Mouse (Mus musculus) activated CD4-positive, CD25-positive, alpha-beta regulatory T cell, adult 4 months (primary cell): ENCODE measurements around the gene Olfr1396. TPM values are rescaled to one million over a fixed set of nuclear protein-coding genes. Genes with fewer than 3 reads are reported as not detected.

ENCODE experiments used
- ATAC-seq: one replicate; pipeline ENCODE4 v1.8.0; 2017
- polyA plus RNA-seq, 2 experiments: library from polyadenylated mRNA; unstranded; fragments of 100-300 nt; shearing (Covaris generic); gene quantifications; one replicate each; pipeline ENCODE4 v1.2.1; 2017

Olfr1396 gene
- polyA plus RNA-seq: under 1 TPM; 0.15 to 0.37 TPM

- ATAC-seq: no peak
Observed at GRCm38 (mm10) chr11:49114774-49115173, at the start of gene Olfr1396. Gene Olfr1396 (minus strand): TSS chr11:49114874.

GRCm38 (mm10) chr11:49156821-49157814 lies 42.4 kb upstream of the Olfr1396 start:
- no peak for ATAC-seq

- ATAC-seq: no peak
Observed at GRCm38 (mm10) chr11:49154077-49154476, 39.4 kb upstream of the Olfr1396 start, which contains the start of gene Olfr1394. Gene Olfr1394 (plus strand): TSS chr11:49154377.

DNA sequence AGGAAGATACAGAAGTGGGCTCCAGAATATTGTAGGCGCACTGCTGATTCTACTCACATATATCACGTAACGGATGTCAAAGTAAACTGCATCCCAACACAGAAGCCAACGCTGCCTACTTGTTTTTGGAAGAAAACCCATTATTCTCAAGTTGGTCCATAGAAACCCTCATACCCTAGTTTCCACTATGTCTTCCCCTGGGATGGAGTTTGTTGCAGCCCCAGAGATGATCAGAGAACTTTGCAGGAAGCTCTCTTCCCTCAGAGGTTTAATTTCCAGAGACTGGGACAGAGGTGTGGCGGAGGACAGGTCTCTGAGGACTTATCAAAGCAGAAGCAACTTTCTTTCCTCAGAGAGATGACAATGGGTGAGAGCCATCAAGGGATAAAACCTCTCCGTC lies 27.3 kb upstream of the Olfr1396 start, which contains the start of gene Olfr1395:
Gene Olfr1395 (plus strand): TSS at position 301 of the 400 bp plus-strand sequence.
- no peak for ATAC-seq

DNA sequence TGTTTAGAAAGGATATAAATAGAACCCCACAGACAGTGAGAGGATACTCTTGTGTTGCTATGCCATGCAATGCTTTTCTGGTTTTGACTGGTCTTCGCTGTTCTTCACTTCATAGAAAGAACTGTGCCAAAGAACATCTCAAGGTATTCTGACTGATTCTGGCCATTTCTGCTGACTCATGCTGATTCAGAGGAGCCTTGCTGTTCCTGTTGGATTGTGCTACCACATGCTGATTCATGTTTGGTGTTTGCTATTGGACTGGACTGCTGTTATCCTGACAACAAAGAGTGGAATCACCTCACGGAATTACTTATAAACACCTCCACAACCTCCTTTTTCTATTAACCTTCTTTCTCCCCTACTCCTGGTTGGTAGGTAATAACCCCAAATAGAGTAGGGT lies 9.5 kb upstream of the Olfr1396 start:
- no peak for ATAC-seq

DNA sequence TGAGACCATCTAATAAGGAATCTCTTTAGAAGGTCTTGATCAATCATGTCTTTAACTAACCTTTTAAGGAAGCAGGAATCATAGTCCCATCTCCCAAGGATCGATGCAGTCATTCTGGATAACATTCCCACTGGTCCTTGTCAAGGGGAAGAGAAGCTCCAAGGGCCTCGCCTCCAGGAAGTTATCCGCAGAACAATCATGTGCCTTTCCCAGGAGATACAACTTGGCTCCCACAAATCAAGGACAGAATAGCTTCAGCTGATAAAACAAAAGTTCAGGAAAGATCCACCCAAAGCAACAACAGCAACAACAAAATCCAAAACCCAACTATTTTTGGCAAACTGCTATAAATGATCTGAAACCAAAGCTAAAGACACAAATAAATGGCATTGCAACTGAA lies 5.0 kb upstream of the Olfr1396 start:
- ATAC-seq: no peak

GRCm38 (mm10) chr11:49114158-49114557 lies 516 bp downstream of the Olfr1396 start:
- no peak for ATAC-seq

- ATAC-seq: no peak
Observed at GRCm38 (mm10) chr11:49112624-49113219, 2.0 kb downstream of the Olfr1396 start.

DNA sequence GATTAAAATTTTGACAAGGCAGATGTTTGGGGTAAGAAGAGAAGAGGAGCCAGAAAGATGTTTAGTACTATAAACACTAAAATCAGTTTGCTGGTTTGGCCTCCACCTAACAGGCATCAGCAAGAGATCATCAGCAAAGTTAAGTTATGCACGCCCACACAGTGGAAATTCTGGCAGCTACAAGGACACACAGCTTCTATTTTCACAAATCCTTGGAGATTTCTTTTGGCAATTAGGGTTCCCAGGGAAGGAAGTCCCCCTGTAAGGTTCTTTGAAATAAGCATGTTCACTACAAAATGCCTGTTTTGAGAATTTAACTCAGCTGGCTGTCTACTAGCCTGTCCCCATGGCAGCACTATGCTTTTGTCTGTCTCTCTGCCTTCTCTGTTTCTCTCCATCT lies 3.7 kb downstream of the Olfr1396 start:
- ATAC-seq: no peak

DNA sequence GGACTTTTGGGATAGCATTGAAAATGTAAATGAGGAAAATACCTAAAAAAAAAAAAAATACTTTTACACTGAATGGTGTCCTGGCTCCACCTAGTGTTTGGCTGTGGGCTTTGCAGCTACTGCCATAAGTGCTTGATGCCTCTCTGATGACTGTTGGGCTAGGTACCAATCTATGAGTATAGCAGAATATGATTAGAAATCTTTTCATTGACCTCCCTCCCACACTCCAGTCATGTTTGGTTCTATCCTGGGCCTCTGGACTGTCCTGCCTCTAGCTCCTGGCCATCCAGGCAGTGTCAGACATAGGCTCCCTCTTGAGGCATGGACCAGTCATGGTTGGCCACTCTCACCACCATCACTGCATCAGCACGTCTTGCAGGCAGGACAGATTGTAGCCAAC lies 5.8 kb downstream of the Olfr1396 start:
- peak; percentile 40 for ATAC-seq

DNA sequence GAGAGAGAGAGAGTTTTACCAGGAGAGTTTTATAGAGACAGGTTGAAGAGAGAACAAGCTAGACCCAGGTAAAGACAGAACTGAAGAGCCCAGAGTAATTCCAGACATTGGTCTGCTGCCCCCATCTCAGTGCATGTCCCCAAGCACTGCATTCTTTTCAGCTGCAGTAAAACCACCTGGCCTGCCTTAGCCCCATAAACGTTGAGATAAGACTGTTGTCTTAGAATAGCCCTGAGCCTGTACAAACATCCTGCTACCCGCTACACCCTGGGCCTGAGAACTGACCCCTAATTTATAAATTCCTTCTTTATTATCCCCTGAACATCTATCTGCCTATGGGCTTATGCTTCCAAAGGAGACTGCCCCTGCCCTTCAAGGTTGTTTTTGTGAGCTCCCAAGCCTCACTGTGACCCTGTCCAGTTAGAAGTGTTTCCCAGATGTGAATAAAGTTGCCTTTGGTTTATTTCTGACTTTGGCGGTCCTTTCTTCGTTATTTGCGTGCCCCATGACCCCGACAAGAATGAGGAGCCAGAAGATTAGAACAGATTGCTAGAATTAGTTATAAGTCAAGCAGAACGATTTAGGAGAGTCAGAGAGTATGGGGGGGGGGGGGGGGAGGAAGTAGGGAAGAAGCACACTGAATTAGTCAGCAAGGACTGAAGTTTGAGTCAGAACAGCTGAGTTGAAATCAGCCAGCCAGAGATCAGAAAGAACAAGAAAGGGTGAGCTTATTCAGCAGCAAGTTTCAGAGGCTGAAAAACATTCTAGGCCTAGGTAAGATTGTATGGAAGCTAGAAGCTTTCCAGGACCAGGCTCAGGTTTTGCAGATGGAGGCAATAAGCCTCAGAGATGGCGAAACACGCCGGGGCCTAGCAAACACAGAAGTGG lies 6.8 kb downstream of the Olfr1396 start:
- no peak for ATAC-seq

DNA sequence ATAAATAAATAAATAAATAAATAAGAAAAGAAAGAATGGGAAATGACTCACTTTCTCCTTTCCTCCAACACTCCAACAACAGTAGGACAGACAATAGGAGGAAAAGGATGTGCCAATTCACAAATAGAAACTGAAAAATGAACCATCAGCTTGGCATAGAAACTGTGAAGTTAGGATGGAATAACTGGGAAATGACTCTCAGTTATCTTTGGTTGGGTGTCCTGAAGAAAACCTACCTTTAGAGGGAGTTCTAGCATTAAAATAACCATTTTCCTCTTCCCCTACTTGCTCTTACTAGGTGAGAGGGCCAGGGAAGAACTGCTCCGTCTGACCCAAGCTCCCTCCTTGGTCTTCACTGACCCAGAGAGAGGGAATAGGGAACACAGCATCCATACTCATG lies 8.9 kb downstream of the Olfr1396 start:
- no peak for ATAC-seq

- ATAC-seq: peak; percentile 54
Observed at GRCm38 (mm10) chr11:49103047-49103693, 11.5 kb downstream of the Olfr1396 start.

DNA sequence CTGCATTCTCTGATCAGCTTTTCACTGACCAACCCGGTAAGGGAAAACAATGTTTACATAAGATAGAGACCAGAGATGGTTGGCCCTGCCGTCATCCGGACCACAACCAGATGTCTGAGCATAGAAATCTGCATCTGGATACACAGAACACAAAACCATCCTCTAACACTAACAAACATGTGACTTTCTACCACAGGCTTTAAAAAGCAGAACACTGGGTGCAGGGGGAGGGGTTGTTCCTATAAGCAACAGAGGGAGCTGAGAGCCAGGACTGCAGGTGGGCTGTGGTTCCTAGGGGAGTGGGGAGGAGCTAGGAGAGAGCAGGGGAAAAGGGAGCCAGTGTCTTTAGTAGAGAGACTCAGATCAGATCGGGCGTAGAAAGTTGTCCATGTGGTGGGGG lies 13.2 kb downstream of the Olfr1396 start:
- ATAC-seq: no peak

GRCm38 (mm10) chr11:49100409-49100808 lies 14.3 kb downstream of the Olfr1396 start:
- peak; percentile 65 for ATAC-seq

GRCm38 (mm10) chr11:49095367-49095766 lies 19.3 kb downstream of the Olfr1396 start:
- no peak for ATAC-seq

DNA sequence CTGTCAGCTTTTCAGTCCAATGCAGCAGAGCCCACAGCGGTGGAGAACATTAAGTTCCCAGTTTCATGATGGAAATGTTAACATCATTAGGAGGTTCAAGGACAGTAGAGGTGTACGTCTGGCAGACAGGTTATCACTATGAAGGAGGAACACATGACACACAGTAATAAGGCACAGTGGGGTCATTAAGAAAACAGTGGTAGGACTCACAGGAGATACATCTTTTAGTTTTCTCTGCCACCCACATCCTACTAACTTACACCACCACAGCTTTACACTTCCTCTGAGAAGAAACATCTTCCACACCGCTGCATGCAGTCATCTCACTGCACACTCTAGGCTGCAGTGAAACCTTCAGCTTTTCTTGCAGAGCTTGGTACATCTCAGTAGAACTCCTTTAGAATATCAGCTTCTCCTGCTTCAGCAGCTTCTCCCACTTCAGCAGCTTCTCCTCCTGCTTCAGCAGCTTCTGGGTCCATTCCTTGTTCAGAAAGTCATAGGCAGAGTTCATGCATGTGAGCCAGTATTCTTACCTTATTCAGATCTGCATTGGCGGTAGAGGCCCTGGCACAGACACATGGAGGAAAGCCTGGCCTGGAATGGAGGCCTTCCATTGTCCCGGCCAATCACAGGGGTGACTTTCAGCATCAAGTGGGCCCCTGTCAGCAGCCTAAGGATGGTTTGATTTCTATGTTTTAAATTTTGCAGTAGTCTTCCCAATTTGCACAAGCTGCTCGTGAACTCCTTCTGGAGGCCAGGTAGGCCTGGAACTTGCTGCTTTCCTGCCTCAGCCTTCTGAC lies 20.6 kb downstream of the Olfr1396 start:
- ATAC-seq: peak; percentile 73

GRCm38 (mm10) chr11:49092786-49093185 lies 21.9 kb downstream of the Olfr1396 start:
- ATAC-seq: no peak

- no peak for ATAC-seq
Observed at GRCm38 (mm10) chr11:49092053-49092586, 22.6 kb downstream of the Olfr1396 start.

- ATAC-seq: no peak
Observed at GRCm38 (mm10) chr11:49091171-49091570, 23.5 kb downstream of the Olfr1396 start.

DNA sequence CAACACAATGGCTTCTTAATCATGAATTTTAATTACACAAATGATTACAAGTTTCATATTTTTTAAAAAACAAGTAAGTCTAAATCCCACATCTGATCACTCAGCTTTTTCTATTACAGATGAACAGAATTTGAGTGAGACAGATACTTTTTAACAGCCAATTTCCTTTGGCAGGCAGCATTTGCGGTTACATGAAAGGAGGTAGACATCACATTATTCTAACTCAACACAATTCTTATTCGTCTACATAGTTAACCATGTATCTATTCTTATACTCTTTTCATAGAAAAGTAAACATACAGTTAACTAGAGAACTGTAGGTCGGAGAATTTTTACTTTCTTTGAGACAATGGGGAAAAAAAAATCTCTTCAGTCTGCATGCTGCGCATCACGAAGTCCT lies 24.1 kb downstream of the Olfr1396 start:
- ATAC-seq: peak; percentile 13
